Mouse (Mus musculus) monocyte, adult 59 days (primary cell): ENCODE results near the gene Armcx3. TPM values are rescaled to one million over a fixed set of nuclear protein-coding genes. Genes with fewer than 3 reads are reported as not detected.

Experiments
- total RNA-seq, 2 experiments: library from RNA; stranded (reverse); gene quantifications; one replicate each; pipeline ENCODE4 v1.2.4; 2023

Armcx3 gene
- 10 to 100 TPM; 15.1 to 15.4 TPM for total RNA-seq

GRCm38 (mm10) chrX:134756434-134757292 lies at the start of gene Armcx3:
TSS of gene Armcx3 (plus strand) at chrX:134756595.

GRCm38 (mm10) chrX:134717752-134718308 lies 38.6 kb upstream of the Armcx3 start, which contains the start of gene Armcx1:
TSS of gene Armcx1 (plus strand) at chrX:134717963.

GRCm38 (mm10) chrX:134750764-134751592 lies 5.4 kb upstream of the Armcx3 start, which contains the start of gene Armcx6:
TSS of gene Armcx6 (minus strand) at chrX:134751417.

GRCm38 (mm10) chrX:134808755-134809224 lies 52.4 kb downstream of the Armcx3 start, which contains the start of gene Armcx2:
TSS of gene Armcx2 (minus strand) at chrX:134809221.

Other genes starting within 250 kb of the Armcx3 start
- 10 to 100 TPM; 12.6 to 15.9 TPM for gene Timm8a1, start 214.7 kb upstream of the Armcx3 start, total RNA-seq
- gene Btk, start 173.0 kb upstream of the Armcx3 start, total RNA-seq, result 10 to 100 TPM; 68.0 to 69.6 TPM
- gene Rpl36a, start 170.9 kb upstream of the Armcx3 start, total RNA-seq, result 100 to 1,000 TPM; 207 to 318 TPM
- 10 to 100 TPM; 67.3 to 69.8 TPM for gene Gla, start 155.5 kb upstream of the Armcx3 start, total RNA-seq
- 100 to 1,000 TPM; 110 to 120 TPM for gene Hnrnph2, start 155.4 kb upstream of the Armcx3 start, total RNA-seq
- gene Armcx4, start 70.1 kb upstream of the Armcx3 start, total RNA-seq, result under 1 TPM; 0.08 to 0.15 TPM
- under 1 TPM in 1 of 2 experiments, not detected in 1; 0.24 TPM for gene Armcx1, start 38.6 kb upstream of the Armcx3 start, total RNA-seq
- gene Armcx6, start 5.2 kb upstream of the Armcx3 start, total RNA-seq, result under 1 TPM; 0.79 to 0.85 TPM
- gene Armcx2, start 52.6 kb downstream of the Armcx3 start, total RNA-seq, result 1 to 10 TPM; 6.0 to 6.4 TPM
- not detected for gene Nxf2, start 208.2 kb downstream of the Armcx3 start, total RNA-seq